Mouse (Mus musculus) retina, embryonic 14.5 days (tissue): ENCODE results near the gene Casp8ap2.

ENCODE experiments used
- DNase-seq: peaks from one replicate; pipeline ENCODE4 v3.0.0-alpha.2; 2015; ENCODE audit warnings: low spot score

Casp8ap2 gene

DNA sequence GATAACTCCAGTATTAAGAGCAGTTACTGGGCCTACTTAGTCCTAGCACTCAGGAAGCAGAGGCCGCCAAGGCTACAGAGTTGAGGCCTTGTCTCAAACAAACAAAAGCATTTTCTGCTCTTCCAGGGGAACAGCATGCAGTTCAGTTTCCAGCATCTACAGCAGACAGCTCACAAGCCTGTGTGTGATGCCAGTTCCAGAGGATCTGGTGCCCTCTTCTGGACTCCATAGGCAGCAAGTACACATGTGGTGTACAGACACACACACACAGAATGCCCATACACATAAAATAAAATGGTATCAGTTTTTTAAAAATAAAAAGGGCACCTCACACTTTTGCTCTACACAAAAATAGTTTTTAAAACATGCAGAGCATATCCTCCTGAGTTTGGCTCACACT lies 53.0 kb downstream of the Casp8ap2 start:
- DNase-seq = no peak

GRCm38 (mm10) chr4:32669825-32670224 lies 54.6 kb downstream of the Casp8ap2 start:
- DNase-seq = no peak

GRCm38 (mm10) chr4:32674025-32674424 lies 58.8 kb downstream of the Casp8ap2 start:
- no peak for DNase-seq

DNA sequence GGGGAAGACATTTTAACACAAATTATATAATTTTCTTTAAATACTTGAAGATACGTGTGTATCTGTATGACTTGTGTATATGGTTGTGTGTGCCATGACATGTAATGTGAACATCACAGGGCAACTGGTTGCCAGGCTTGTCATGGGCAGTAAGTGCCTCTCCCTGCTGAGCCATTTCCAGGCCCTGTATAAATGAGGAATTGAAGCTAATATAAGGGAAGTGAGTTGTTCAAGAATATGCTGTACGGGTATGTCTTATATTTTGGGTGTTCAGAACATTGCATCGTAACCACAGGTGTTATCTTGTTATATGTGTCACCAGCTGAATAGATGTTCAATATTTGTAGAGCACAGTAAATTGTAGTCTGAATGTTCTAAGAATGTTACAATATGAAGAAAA lies 62.2 kb downstream of the Casp8ap2 start:
- no peak for DNase-seq

GRCm38 (mm10) chr4:32680843-32681242 lies 65.6 kb downstream of the Casp8ap2 start:
- DNase-seq = peak; percentile 13

DNA sequence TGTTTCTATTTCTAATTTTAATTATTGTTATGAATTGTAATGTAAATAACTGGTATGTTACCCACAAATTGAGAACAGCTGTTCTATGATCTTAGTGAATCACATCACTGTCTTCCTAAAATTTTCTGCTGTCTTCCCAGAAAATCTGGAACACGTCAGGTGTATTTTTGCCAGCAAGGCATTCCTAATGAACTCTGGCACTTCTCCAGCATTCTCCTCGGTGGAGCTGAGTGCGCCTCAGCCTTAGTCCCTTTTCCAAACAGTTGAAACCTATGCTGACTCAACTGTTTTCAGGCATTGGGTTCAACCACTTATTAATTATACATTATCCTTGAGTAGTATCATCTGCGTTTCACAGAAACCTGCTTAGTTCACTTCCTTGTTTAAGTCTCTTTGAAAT lies 67.2 kb downstream of the Casp8ap2 start:
- no peak for DNase-seq

GRCm38 (mm10) chr4:32683061-32683582 lies 67.9 kb downstream of the Casp8ap2 start:
- no peak for DNase-seq
